Mouse (Mus musculus) limb, embryonic 14.5 days (tissue): Measurements from ENCODE around the gene Ikbip. TPM values are rescaled to one million over a fixed set of nuclear protein-coding genes. Genes with fewer than 3 reads are reported as not detected.

Source experiments
- ATAC-seq: fragments of 200-750 bp; cut with Nextera tagmentation; 2 replicates; pipeline ENCODE4 v1.8.0; 2017; ENCODE audit warnings: low read depth, moderate number of reproducible peaks, moderate TSS enrichment; ENCODE audit not compliant: low FRiP score
- DNase-seq: peaks from one replicate; pipeline ENCODE4 v3.0.0-alpha.2; 2015; ENCODE audit warnings: low spot score
- H3K27ac ChIP-seq: fragments of 300-500 bp; sonication (generic); replicated peaks from 2 replicates; pipeline ENCODE4 v1.5.1; 2014; ENCODE audit warnings: low read depth, mild to moderate bottlenecking, low read length, moderate library complexity, mixed read lengths
- H3K27me3 ChIP-seq: fragments of 300-500 bp; sonication (generic); 2 replicates; pipeline ENCODE4 v1.6.1; 2014; ENCODE audit warnings: low read length, mixed read lengths; ENCODE audit not compliant: control insufficient read depth, insufficient read depth
- H3K36me3 ChIP-seq: fragments of 300-500 bp; sonication (generic); 2 replicates; pipeline ENCODE4 v1.6.1; 2014; ENCODE audit warnings: mild to moderate bottlenecking, low read length, moderate library complexity, mixed read lengths; ENCODE audit not compliant: control insufficient read depth, insufficient read depth
- H3K4me1 ChIP-seq: fragments of 300-500 bp; sonication (generic); 2 replicates; pipeline ENCODE4 v1.6.1; 2014; ENCODE audit warnings: antibody characterized with exemption, low read length, mixed read lengths; ENCODE audit not compliant: control insufficient read depth, insufficient read depth
- H3K4me2 ChIP-seq: fragments of 300-500 bp; sonication (generic); replicated peaks from 2 replicates; pipeline ENCODE4 v1.6.1; 2014; ENCODE audit warnings: low read depth, mild to moderate bottlenecking, low read length, moderate library complexity; ENCODE audit not compliant: severe bottlenecking
- H3K4me3 ChIP-seq: fragments of 300-500 bp; sonication (generic); replicated peaks from 2 replicates; pipeline ENCODE4 v1.5.1; 2014; ENCODE audit warnings: low read length
- H3K9ac ChIP-seq: fragments of 300-500 bp; sonication (generic); 2 replicates; pipeline ENCODE4 v1.6.1; 2014; ENCODE audit warnings: mild to moderate bottlenecking, low read depth, low read length, moderate library complexity; ENCODE audit not compliant: severe bottlenecking
- H3K9me3 ChIP-seq: fragments of 300-500 bp; sonication (generic); 2 replicates; pipeline ENCODE4 v1.6.1; 2016; ENCODE audit warnings: low read length; ENCODE audit not compliant: control insufficient read depth
- POLR2A ChIP-seq: fragments of 200-500 bp; IDR thresholded peaks from 2 replicates; pipeline ENCODE4 v1.8.0; 2012; ENCODE audit warnings: inconsistent platforms, mild to moderate bottlenecking, moderate library complexity, borderline replicate concordance; ENCODE audit not compliant: insufficient read depth, insufficient read length; ENCODE audit errors: extremely low read depth
- WGBS: fragments of 180-500 bp; shearing (Covaris S2); extraction: QIAGEN DNeasy Blood & Tissue Kit; methylation state at CpG from one replicate; pipeline ENCODE4 v1.1.7; 2014; 5-methylcytosine and 5-hydroxymethylcytosine counted together
- polyA plus RNA-seq, 2 experiments: library from polyadenylated mRNA; depleted of rRNA in 1 of 2; stranded (reverse) in 1 of 2; unstranded in 1 of 2; fragments of >200 nt; fragmentation: Nextera tagmentation in 1 of 2; extraction: Ambion mirVana in 1 of 2; gene quantifications; 2 replicates each; pipeline versions ENCODE4 v1.2.1 to v1.2.3; 2012 to 2014

The Ikbip gene
- polyA plus RNA-seq, 2 experiments = 54.5 to 79.2 TPM

DNA sequence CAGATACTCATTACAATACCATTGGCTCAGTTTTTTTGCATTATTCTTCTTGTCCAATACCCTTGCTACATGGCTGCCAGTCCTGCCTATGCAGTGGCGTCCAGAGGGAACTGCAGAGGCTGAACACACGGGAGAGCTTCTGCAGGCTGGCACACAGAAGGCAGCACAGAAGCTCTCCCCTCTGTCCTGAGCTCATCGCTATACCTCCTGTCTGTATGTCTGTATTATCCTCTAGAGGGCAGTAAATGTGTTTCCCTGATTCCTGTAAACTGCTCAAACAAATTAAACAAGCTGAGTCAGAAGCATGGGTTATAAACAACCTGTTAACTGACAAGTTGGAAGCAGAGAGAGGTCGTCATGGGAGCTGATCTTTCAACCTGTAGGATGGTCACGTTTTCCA, 22.0 kb upstream of the Ikbip start:
- WGBS = 34% methylated on average over 5 of the region's 5 CpGs
- Histone ChIP-seq H3K4me2 (no peak overlapping the region), H3K27ac (no peak overlapping the region), H3K4me3 (no peak overlapping the region), H3K4me1 (no peaks in the 10 kb centered on the region), H3K36me3 (peaks cover 69% of the 10 kb centered on the region), H3K9ac (no peak overlapping the region), H3K27me3 (no peaks in the 10 kb centered on the region), H3K9me3 (no peaks in the 10 kb centered on the region)
- no peak for TF ChIP-seq POLR2A
- ATAC-seq = no peak
- no peak for DNase-seq

DNA sequence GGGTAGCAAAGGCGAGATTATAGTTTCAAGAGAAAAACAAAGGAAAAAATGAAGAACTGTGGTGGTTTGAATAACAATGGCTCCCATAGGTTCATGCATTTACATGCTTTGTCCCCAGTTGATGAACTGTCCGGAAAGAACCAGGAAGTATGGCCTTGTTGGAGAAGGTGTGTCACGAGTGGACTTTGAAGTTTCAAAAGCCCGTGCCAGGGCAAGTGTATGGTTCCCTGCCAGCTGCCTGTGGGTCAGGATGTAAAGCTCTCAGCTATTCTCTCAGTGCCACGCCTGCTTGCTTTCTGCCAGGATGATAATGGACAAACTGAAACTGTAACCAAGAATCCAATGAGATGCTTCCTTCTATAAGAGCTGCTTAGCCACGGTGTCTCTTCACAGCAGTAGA, 20.4 kb upstream of the Ikbip start:
- Histone ChIP-seq H3K4me2 (no peak overlapping the region), H3K27me3 (no peaks in the 10 kb centered on the region), H3K27ac (no peak overlapping the region), H3K9me3 (no peaks in the 10 kb centered on the region), H3K9ac (no peak overlapping the region), H3K36me3 (peaks cover 82% of the 10 kb centered on the region), H3K4me1 (no peaks in the 10 kb centered on the region), H3K4me3 (no peak overlapping the region)
- ATAC-seq = no peak
- WGBS = 93% methylated on average over 6 of the region's 6 CpGs
- TF ChIP-seq POLR2A = no peak
- DNase-seq = no peak

DNA sequence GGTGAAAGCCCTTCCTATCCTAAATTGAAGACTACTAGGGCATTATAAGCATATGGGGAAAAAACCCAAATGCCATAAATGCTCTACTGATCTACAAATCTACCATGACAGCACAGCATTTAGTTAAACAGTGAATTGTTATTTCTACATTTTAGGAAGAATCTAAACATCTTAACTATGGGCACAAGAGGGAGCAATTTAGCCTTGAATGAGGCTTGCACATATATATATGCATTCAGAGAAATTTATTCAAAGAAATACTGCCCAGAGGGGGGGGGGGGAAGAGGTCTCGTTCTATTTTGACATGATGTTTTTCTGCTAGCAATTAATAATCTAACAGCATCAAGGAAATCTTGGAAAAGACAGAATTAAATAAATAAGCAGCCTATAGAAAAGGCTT, 11.0 kb upstream of the Ikbip start:
- WGBS = 64% methylated on average over 1 of the region's 1 CpGs
- peak; percentile 61 for DNase-seq
- no peak for ATAC-seq
- TF ChIP-seq POLR2A = no peak
- Histone ChIP-seq H3K9me3 (no peaks in the 10 kb centered on the region), H3K4me2 (no peak overlapping the region), H3K4me1 (no peaks in the 10 kb centered on the region), H3K4me3 (no peak overlapping the region), H3K36me3 (peaks cover 57% of the 10 kb centered on the region), H3K9ac (no peak overlapping the region), H3K27ac (no peak overlapping the region), H3K27me3 (no peaks in the 10 kb centered on the region)

DNA sequence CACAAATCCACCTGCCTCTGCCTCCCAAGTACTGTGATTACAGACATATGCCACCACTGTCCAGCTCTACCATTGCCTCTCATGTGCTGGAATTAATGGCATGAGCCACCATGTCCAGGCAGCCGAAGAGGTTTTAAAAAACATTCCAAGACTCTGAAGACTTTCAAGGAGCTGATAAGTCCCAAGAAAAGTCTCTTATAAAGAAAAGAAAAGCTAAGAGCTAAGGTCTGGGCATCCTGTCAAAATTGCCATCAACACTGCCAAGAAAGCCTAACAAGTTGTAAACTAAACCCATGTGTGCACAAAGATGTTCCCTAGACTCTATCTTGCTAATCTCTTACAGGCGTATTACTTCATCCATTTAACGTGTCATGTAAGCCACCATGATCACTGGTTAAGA, 9.4 kb upstream of the Ikbip start:
- ATAC-seq = peak; percentile 44; the same call in 1 of the 2 replicates
- Histone ChIP-seq H3K9ac (no peak overlapping the region), H3K4me2 (no peak overlapping the region), H3K9me3 (no peaks in the 10 kb centered on the region), H3K27ac (no peak overlapping the region), H3K36me3 (peaks cover 59% of the 10 kb centered on the region), H3K27me3 (no peaks in the 10 kb centered on the region), H3K4me1 (no peaks in the 10 kb centered on the region), H3K4me3 (no peak overlapping the region)
- 65% methylated on average over 3 of the region's 3 CpGs for WGBS
- TF ChIP-seq POLR2A = no peak
- peak; percentile 83 for DNase-seq

DNA sequence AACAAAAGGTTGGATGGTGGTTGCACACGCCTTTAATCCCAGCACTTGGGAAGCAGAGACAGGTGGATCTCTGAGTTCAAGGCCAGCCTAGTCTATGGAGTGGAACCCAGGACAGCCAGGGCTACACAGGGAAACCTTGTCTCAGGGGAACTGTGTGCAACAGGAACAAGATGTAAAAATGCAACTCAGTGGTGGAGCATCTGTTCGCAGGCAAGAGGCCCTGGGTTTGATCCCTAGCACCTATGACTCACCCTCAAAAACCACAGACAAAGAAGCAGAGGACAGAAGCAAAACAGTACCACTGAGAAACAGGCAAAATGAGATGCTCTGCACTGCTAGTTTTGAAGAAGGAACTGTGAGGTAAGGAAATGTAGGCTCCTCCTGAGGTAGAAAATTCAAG, 6.1 kb upstream of the Ikbip start:
- peaks cover 53% of the 10 kb centered on the region for H3K36me3 ChIP-seq
- peaks cover 7% of the 10 kb centered on the region; the same call in 1 of the 2 replicates for H3K4me1 ChIP-seq
- H3K27ac ChIP-seq = no peak overlapping the region
- H3K27me3 ChIP-seq = no peaks in the 10 kb centered on the region
- no peak overlapping the region for H3K4me2 ChIP-seq
- no peak for ATAC-seq
- H3K4me3 ChIP-seq = no peak overlapping the region
- H3K9me3 ChIP-seq = no peaks in the 10 kb centered on the region
- WGBS = 86% methylated on average over 2 of the region's 2 CpGs
- no peak for TF ChIP-seq POLR2A
- no peak for DNase-seq
- no peak overlapping the region for H3K9ac ChIP-seq

DNA sequence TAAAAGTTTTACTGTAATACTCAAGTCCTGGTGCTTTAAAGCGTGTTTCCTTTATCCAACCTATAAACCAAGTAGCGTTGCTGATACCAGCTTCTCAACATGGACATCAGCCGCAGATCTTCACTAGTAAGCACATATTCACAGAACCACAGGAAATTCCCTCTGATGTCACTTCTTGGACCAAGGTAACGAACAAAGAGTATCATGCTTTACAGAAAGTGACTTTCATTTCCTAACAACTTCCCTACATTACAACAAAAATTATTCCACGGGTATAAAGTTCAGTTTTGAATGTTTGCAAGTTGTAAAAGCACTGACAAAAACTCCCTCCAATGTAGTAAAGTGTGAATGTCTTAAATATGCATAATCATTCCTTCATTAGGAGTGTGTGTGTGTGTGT, 2.2 kb upstream of the Ikbip start:
- no peak for TF ChIP-seq POLR2A
- Histone ChIP-seq H3K9ac (no peak overlapping the region), H3K4me3 (no peak overlapping the region), H3K4me1 (peaks cover 14% of the 10 kb centered on the region), H3K27me3 (no peaks in the 10 kb centered on the region), H3K27ac (no peak overlapping the region), H3K36me3 (peaks cover 40% of the 10 kb centered on the region), H3K4me2 (no peak overlapping the region; the same call in 1 of the 2 replicates), H3K9me3 (no peaks in the 10 kb centered on the region)
- DNase-seq (no peak), ATAC-seq (no peak)
- WGBS = 61% methylated on average over 5 of the region's 5 CpGs
